Mouse (Mus musculus): ENCODE data around the gene Cdrt4.

DNA sequence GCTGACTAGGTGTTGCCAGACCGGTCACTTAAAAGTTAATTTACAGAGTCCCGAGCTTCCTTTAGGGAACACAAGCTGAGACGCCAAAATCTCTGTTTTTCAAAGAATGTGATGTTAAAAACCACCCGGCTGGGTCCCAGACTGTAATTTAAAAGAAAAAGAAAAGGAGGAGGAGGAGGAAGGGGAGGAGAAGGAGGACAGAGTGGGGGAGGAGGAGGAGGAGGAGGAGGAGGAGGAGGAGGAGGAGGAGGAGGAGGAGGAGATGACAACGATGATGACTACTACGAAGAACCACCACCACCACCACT is 30.3 kb upstream of the Cdrt4 start:
- TF ChIP-seq CTCF (IDR thresholded peaks at IDR 0.05; ENCODE audit: borderline replicate concordance, control insufficient read depth, extremely low read depth, insufficient read depth, low read length, poor library complexity) (no peak), POLR2A (IDR thresholded peaks at IDR 0.05; ENCODE audit: control insufficient read depth, extremely low read depth, insufficient read depth, low read length, poor library complexity) (no peak)

All from thymus, adult 2 months (tissue).